Mouse (Mus musculus) midbrain, embryonic 12.5 days (tissue): ENCODE results near the gene Ufd1. TPM values are rescaled to one million over a fixed set of nuclear protein-coding genes. Genes with fewer than 3 reads are reported as not detected.

ENCODE experiments used
- ATAC-seq: fragments of 200-750 bp; cut with Nextera tagmentation; 2 replicates; pipeline ENCODE4 v1.8.0; 2017; ENCODE audit warnings: low read depth, moderate TSS enrichment, moderate library complexity; ENCODE audit not compliant: low FRiP score
- H3K27ac ChIP-seq: fragments of 300-500 bp; sonication (generic); replicated peaks from 2 replicates; pipeline ENCODE4 v1.5.1; 2016; ENCODE audit warnings: mild to moderate bottlenecking
- H3K27me3 ChIP-seq: fragments of 300-500 bp; sonication (generic); 2 replicates; pipeline ENCODE4 v1.6.1; 2016; ENCODE audit warnings: mild to moderate bottlenecking
- H3K36me3 ChIP-seq: fragments of 300-500 bp; sonication (generic); 2 replicates; pipeline ENCODE4 v1.6.1; 2016
- H3K4me1 ChIP-seq: fragments of 300-500 bp; sonication (generic); 2 replicates; pipeline ENCODE4 v1.6.1; 2016
- H3K4me2 ChIP-seq: fragments of 300-500 bp; sonication (generic); replicated peaks from 2 replicates; pipeline ENCODE4 v1.6.1; 2016; ENCODE audit warnings: mild to moderate bottlenecking, moderate library complexity
- H3K4me3 ChIP-seq: fragments of 300-500 bp; sonication (generic); 2 replicates; pipeline ENCODE4 v1.5.1; 2016; ENCODE audit warnings: mild to moderate bottlenecking
- H3K9ac ChIP-seq: fragments of 300-500 bp; sonication (generic); replicated peaks from 2 replicates; pipeline ENCODE4 v1.6.1; 2016; ENCODE audit warnings: mild to moderate bottlenecking, moderate library complexity
- H3K9me3 ChIP-seq: fragments of 300-500 bp; sonication (generic); 2 replicates; pipeline ENCODE4 v1.6.1; 2016; ENCODE audit warnings: mild to moderate bottlenecking
- WGBS: fragments of 180-500 bp; shearing (Covaris S2); methylation state at CpG from one replicate; pipeline ENCODE4 v1.1.7; 2016; 5-methylcytosine and 5-hydroxymethylcytosine counted together
- polyA plus RNA-seq: library from polyadenylated mRNA; unstranded; fragments of >200 nt; fragmentation: Nextera tagmentation; extraction: Ambion mirVana; gene quantifications from 2 replicates; pipeline ENCODE4 v1.2.1, GENCODE M21; 2016

The Ufd1 gene
- 104 and 107 TPM in 2 replicates for polyA plus RNA-seq

DNA sequence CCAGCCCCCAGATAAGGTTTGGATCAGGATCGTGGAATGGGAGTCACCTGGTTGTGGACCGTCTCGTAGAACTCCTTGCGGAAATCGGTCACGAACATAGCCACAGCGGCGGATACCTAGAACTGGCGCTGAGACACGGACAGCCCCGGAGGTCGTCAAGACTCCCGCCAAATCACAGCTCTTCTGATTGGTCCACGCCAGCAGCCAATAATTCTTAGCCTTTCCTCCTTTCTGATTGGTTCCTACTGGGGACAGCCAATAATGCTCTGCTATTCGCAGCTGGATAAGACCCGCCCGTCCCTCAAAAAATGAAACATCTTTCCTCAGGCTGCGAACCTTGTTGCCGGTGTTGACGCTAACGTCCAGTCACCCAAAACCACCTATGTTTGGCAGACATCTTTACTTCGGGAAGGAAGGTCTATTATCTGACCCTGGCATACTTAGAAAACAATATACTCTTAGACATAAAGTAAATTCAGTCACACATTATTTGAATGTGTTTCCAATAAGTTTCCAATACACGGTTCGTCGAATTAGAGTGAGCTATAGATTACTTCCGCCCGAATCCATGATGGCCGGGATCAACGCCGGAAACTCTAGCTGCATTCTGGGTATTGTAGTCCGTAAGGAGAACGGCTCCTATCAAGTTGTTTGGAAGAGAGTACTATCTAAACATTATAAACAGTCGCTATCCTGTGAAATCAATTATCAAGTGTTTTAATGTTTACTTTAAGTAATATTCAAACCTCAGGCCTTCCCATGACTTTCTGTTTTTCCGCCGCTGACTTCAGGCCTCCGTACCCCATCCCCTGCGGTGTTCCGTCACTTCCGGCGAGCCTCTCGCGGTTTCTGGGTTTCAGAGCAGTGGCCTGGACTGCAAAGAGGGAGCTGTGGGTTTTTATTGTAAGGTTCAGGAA lies at the start of gene Ufd1, which contains the start of gene Cdc45:
Gene Ufd1, plus strand, starts transcription at position 312 of the 917 bp plus-strand sequence.
Gene Cdc45, minus strand, starts transcription at position 520 of the 917 bp plus-strand sequence.
- peaks cover 46% of the 10 kb centered on the region for H3K36me3 ChIP-seq

DNA sequence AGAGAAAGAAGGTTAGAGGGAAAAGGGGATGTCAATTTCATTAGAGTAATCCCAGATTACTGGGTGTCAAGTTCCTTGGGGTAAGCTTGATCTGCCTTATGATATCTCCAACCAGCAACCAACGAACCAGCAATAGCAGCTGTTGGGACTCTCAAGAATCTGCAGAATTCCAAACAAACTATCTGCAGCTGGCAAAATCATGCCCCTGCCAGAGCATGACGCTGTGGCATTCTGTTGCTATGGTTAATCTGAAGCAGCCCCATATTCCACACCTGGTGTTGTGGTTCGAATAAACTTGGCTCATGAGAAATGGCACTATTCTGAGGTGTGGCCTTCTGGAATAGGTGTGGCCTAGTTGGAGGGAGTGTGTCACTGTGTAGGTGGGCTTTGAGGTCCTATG lies 48.6 kb upstream of the Ufd1 start:
- Histone ChIP-seq H3K27me3 (no peaks in the 10 kb centered on the region), H3K9ac (no peak overlapping the region), H3K9me3 (no peaks in the 10 kb centered on the region), H3K4me1 (no peaks in the 10 kb centered on the region), H3K36me3 (no peaks in the 10 kb centered on the region), H3K27ac (no peak overlapping the region), H3K4me2 (no peak overlapping the region), H3K4me3 (no peak overlapping the region)
- ATAC-seq: no peak
- 77% methylated on average over 3 of the region's 3 CpGs for WGBS

More for the DNA sequence above, at the start of gene Ufd1, which contains the start of gene Cdc45:
- Histone ChIP-seq H3K27me3 (no peaks in the 10 kb centered on the region), H3K27ac (peak within 1 kb of the TSS; percentile 61), H3K4me2 (peak within 1 kb of the TSS; percentile 84), H3K4me1 (peaks cover 24% of the 10 kb centered on the region), H3K4me3 (peak within 1 kb of the TSS; percentile 84), H3K9ac (peak within 1 kb of the TSS; percentile 84), H3K9me3 (no peaks in the 10 kb centered on the region)
- ATAC-seq: peak; percentile 97
- WGBS: under 1% methylated on average over 42 of the region's 42 CpGs

DNA sequence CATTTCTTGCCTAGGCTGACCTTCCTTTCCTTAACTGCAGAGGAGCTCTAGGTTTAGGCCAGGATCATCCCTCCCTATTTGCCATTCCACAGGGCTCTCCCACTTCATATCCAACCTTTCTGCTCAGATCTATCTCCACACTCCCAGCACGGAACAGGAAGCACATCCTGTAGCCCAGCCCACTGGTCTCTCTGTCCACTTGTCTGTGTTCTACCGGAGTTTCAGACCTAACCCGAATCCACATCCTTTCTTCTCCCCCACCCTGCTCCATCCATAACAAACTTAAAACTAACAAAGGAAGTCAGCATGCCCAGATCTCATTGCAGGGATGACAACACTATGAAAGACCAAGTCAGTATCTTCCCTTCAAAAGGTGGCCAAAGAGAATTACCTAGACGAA lies 45.2 kb upstream of the Ufd1 start:
- no peaks in the 10 kb centered on the region for H3K4me1 ChIP-seq
- no peak overlapping the region for H3K4me2 ChIP-seq
- no peaks in the 10 kb centered on the region for H3K9me3 ChIP-seq
- H3K9ac ChIP-seq: no peak overlapping the region
- H3K36me3 ChIP-seq: no peaks in the 10 kb centered on the region
- no peak overlapping the region for H3K27ac ChIP-seq
- 79% methylated on average over 4 of the region's 4 CpGs for WGBS
- H3K27me3 ChIP-seq: no peaks in the 10 kb centered on the region
- no peak for ATAC-seq
- H3K4me3 ChIP-seq: no peak overlapping the region

DNA sequence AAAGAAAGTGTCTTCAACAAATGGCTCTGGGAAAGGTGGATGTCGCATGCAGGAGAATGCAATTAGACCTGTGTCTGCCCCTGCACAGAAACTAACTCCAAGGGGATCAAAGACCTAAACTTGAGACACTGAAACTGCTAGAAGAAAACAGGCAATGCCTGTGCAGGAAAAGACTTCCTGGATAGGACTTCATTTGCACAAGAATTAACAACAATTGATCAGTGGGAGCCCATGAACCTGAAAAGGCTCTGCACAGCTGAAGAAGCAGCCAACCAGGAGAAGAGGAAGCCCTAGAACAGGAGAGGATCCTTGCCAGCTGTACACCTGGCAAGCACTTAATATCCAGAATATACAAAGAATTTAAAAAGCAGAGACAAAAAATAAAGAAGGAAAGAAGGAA lies 42.1 kb upstream of the Ufd1 start:
- Histone ChIP-seq H3K27ac (no peak overlapping the region), H3K27me3 (peaks cover 2% of the 10 kb centered on the region), H3K4me2 (no peak overlapping the region), H3K4me1 (peaks cover 3% of the 10 kb centered on the region; the same call in 1 of the 2 replicates), H3K9ac (no peak overlapping the region), H3K9me3 (no peaks in the 10 kb centered on the region), H3K36me3 (no peaks in the 10 kb centered on the region), H3K4me3 (no peak overlapping the region)
- ATAC-seq: no peak
- 68% methylated on average over 1 of the region's 1 CpGs for WGBS

DNA sequence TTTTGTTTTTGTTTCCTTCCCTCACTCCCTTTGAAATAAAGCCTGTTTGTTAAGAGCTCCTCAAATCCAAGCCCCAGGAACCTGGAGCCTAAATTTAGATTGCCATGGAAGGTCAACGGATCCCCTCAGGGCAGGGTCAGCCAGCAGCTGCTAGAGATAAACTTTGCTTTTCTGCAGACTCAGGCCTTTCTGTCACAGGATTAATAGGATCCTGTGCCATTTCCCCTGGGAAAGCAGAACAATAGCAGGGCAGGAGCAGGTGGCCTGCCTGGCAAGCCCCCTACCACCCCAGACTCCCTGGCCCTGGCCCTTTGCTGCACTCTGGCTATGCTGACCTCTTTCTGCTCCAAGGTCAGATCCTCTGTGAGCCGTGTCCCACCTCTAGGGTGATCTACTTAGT lies 37.6 kb upstream of the Ufd1 start:
- 11% methylated on average over 2 of the region's 2 CpGs for WGBS
- ATAC-seq: no peak
- H3K4me1 ChIP-seq: peaks cover 17% of the 10 kb centered on the region

DNA sequence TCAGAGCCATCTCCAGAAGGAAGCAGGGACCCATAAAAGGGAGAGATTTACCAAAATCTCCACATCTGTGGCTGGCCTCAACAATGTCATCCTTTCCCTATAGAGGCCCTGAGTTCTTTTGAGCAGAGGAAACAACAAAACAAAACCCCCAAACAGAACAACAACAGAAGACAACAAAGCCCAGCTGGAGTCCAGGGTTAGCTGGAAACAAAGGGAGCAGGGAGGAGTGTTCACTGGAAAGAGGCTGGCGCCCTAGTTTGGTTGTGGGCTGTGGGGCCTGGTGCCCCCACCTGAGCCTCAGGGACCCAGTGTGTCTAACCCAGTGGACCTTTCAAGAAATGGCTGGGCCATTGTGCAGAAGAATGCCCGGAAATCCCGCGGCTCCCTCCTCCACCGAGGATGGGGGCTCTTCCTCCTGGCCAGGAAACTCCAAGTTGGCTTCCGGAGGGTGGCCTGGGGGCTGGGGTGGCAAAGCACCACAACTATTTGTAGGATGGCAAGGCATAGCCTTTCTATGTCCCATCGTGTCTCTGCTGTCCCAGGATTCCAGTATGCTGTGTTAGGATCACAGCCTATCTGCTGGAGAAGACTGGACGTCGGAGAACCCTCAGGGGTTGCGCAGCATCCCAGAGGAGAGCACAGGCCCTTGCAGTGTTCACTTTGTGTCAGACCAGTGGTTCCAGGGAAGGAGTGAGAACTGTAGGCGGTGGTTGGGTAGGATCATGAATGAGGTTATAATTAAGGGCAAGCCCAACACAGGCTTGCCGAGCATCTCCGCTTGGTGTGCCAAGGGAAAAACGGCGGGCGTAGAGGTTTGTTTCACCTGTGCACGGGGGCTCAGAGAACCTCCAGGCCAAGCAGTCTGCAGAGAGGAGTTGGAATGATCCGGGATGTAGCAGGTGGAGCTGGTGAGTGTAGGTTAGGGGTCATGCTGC lies 35.7 kb upstream of the Ufd1 start:
- peaks cover 17% of the 10 kb centered on the region for H3K4me1 ChIP-seq
- H3K4me2 ChIP-seq: peak overlapping the region; percentile 53
- no peak for ATAC-seq
- no peaks in the 10 kb centered on the region for H3K9me3 ChIP-seq
- H3K27ac ChIP-seq: no peak overlapping the region
- 0 out of 2 replicates have a peak overlapping the region, but pooled peaks have one; percentile 39 for H3K4me3 ChIP-seq
- no peak overlapping the region for H3K9ac ChIP-seq
- H3K27me3 ChIP-seq: peaks cover 58% of the 10 kb centered on the region
- H3K36me3 ChIP-seq: peaks cover 13% of the 10 kb centered on the region; the same call in 1 of the 2 replicates
- WGBS: 24% methylated on average over 18 of the region's 18 CpGs

More for the DNA sequence above, 37.6 kb upstream of the Ufd1 start:
- no peak overlapping the region for H3K27ac ChIP-seq
- H3K9me3 ChIP-seq: no peaks in the 10 kb centered on the region
- no peaks in the 10 kb centered on the region for H3K36me3 ChIP-seq
- H3K4me2 ChIP-seq: no peak overlapping the region
- peaks cover 46% of the 10 kb centered on the region for H3K27me3 ChIP-seq
- H3K9ac ChIP-seq: no peak overlapping the region
- no peak overlapping the region for H3K4me3 ChIP-seq

DNA sequence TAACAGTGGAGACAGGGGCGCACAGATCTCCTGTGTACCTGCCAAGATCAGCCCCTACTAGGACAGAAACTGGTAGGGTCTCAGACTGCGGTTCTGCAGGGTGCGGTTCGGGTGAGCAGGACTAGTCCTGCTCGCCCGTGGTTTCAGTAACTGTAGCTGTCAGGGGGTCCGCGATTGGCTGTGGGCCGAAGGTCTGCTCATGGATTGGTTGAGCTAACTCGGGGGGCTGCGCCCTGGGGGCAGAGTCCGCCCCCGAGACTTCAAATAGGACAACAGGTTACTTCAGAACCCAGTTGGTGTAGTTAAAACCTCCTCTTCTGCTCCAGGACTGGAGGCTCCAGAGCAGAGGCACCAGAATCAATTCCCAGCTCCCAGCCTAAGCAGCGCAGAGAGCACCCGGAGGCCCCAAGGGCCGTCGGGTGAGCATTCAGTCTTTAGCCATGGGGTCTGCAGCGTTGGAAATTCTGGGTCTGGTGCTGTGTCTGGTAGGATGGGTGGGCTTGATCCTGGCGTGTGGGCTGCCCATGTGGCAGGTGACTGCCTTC lies 35.0 kb upstream of the Ufd1 start, which contains the start of gene Cldn5:
Gene Cldn5, plus strand, starts transcription at position 292 of the 545 bp plus-strand sequence.
- no peak for ATAC-seq
- H3K4me2 ChIP-seq: peak within 1 kb of the TSS; percentile 53
- peaks cover 17% of the 10 kb centered on the region for H3K4me1 ChIP-seq
- H3K27ac ChIP-seq: no peak within 1 kb of the TSS
- H3K4me3 ChIP-seq: peak within 1 kb of the TSS; percentile 39
- H3K27me3 ChIP-seq: peaks cover 58% of the 10 kb centered on the region
- WGBS: 3% methylated on average over 19 of the region's 19 CpGs
- H3K36me3 ChIP-seq: peaks cover 20% of the 10 kb centered on the region
- H3K9ac ChIP-seq: 0 out of 2 replicates have a peak within 1 kb of the TSS, but pooled peaks have one; percentile 0
- no peaks in the 10 kb centered on the region for H3K9me3 ChIP-seq

DNA sequence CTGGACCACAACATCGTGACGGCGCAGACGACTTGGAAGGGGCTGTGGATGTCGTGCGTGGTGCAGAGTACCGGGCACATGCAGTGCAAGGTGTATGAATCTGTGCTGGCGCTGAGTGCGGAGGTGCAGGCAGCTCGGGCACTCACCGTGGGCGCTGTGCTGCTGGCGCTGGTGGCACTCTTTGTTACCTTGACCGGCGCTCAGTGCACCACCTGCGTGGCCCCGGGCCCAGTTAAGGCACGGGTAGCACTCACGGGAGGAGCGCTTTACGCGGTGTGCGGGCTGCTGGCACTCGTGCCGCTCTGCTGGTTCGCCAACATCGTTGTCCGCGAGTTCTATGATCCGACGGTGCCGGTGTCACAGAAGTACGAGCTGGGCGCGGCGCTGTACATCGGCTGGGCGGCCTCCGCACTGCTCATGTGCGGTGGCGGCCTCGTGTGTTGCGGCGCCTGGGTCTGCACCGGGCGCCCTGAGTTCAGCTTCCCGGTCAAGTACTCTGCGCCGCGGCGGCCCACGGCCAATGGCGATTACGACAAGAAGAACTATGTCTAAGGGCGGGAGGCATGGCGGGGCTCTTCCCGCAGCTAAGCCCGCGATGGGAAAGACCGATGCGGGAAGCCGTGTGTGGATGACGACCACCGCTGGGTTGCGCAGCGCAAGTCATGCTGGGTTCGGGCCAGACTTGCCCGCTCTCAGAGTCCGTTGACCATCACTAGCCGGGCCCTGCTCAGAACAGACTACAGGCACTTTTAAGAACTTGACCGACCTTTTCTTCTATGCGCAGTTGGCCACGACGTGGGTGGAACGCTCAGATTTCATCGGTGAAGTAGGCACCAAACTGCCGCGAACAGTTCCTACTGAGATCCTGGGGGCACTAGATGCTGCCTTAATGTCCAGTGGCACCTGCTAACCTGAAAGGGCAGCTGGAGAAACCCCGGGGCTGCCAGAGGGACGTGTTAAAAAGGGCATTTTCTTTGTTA lies 34.2 kb upstream of the Ufd1 start:
- peaks cover 58% of the 10 kb centered on the region for H3K27me3 ChIP-seq

DNA sequence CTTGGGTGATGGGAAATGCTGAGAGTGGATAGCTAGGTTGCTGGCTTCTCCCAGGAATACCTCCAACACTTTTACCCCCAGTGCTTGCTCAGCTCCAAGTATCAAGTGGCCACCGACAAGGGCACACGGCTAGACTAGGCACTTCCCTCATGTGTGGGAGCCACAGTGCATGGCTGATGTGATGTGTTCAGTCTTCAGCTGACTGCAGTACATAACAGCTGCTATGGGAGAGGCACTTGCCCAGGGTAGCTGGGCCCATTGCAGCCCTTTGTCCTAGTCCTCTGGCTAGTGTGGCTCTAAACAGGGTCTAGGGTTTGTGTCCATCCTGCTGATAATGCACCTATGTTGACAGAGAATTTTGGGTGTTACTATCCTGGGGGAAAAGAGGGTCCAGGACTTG lies 33.1 kb upstream of the Ufd1 start:
- peaks cover 17% of the 10 kb centered on the region for H3K4me1 ChIP-seq
- H3K36me3 ChIP-seq: peaks cover 34% of the 10 kb centered on the region
- no peak for ATAC-seq
- no peak overlapping the region for H3K9ac ChIP-seq
- no peaks in the 10 kb centered on the region for H3K9me3 ChIP-seq
- H3K27me3 ChIP-seq: peaks cover 58% of the 10 kb centered on the region
- H3K4me3 ChIP-seq: 0 out of 2 replicates have a peak overlapping the region, but pooled peaks have one; percentile 39
- 57% methylated on average over 2 of the region's 2 CpGs for WGBS
- H3K4me2 ChIP-seq: no peak overlapping the region
- H3K27ac ChIP-seq: no peak overlapping the region

More for the DNA sequence above, 34.2 kb upstream of the Ufd1 start:
- peak; percentile 52; the same call in 1 of the 2 replicates for ATAC-seq
- Histone ChIP-seq H3K4me3 (peak overlapping the region; percentile 39), H3K4me1 (peaks cover 17% of the 10 kb centered on the region), H3K4me2 (peak overlapping the region; percentile 53), H3K36me3 (peaks cover 27% of the 10 kb centered on the region), H3K9ac (0 out of 2 replicates have a peak overlapping the region, but pooled peaks have one; percentile 0), H3K9me3 (no peaks in the 10 kb centered on the region), H3K27ac (no peak overlapping the region)
- WGBS: 3% methylated on average over 80 of the region's 80 CpGs

DNA sequence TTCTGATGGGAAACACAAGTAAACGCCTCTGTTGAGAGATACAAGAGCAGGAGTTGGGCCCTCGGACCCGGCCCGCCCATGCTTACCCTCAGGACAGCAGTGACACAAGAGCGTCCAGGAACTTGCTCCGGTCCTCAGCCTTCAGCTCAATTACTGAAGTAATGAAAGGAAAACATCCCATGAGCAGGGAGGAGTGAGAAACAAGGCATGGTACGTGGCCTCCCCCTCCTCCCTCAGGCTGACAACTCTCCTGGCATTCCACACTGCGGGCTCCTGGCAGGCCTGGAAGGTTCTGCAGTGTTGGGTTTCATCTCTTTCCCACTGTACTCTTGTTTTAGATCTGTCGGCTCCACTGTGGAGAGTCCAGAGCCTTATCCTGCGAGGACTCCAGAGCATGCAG lies 29.8 kb upstream of the Ufd1 start:
- ATAC-seq: no peak
- Histone ChIP-seq H3K4me2 (no peak overlapping the region), H3K9ac (no peak overlapping the region), H3K4me1 (peaks cover 10% of the 10 kb centered on the region; the same call in 1 of the 2 replicates), H3K36me3 (peaks cover 53% of the 10 kb centered on the region), H3K9me3 (no peaks in the 10 kb centered on the region), H3K27ac (no peak overlapping the region), H3K27me3 (peaks cover 33% of the 10 kb centered on the region), H3K4me3 (no peak overlapping the region)
- 89% methylated on average over 10 of the region's 10 CpGs for WGBS
